Mouse (Mus musculus) spleen, adult 2 months (tissue): ENCODE data around the gene Tfap4. TPM values are rescaled to one million over a fixed set of nuclear protein-coding genes. Genes with fewer than 3 reads are reported as not detected.

Experiments used
- DNase-seq, 2 experiments: peaks; one replicate each; pipeline versions ENCODE4 v3.0.0 to v3.0.0-alpha.2; 2012 to 2021; ENCODE audit warnings: low spot score in 2 of 2, low read depth in 1 of 2
- H3K27ac ChIP-seq: fragments of 200-500 bp; 2 replicates; pipeline ENCODE4 v1.5.1; 2012; ENCODE audit warnings: low read length, inconsistent platforms; ENCODE audit not compliant: insufficient read depth
- H3K27me3 ChIP-seq: fragments of 200-500 bp; 2 replicates; pipeline ENCODE4 v1.6.1; 2012; ENCODE audit warnings: mild to moderate bottlenecking, moderate library complexity, low read length, inconsistent platforms; ENCODE audit not compliant: control insufficient read depth, insufficient read depth
- H3K36me3 ChIP-seq: fragments of 200-500 bp; 2 replicates; pipeline ENCODE4 v1.6.1; 2012; ENCODE audit warnings: mild to moderate bottlenecking, low read length, inconsistent platforms; ENCODE audit not compliant: control insufficient read depth, insufficient read depth
- H3K4me1 ChIP-seq: fragments of 200-500 bp; 2 replicates; pipeline ENCODE4 v1.6.1; 2011; ENCODE audit warnings: inconsistent platforms; ENCODE audit not compliant: control insufficient read depth, insufficient read depth, insufficient read length
- H3K4me3 ChIP-seq: fragments of 200-500 bp; 2 replicates; pipeline ENCODE4 v1.5.1; 2011; ENCODE audit warnings: mild to moderate bottlenecking, inconsistent platforms; ENCODE audit not compliant: insufficient read depth, insufficient read length; ENCODE audit errors: extremely low read depth
- CTCF ChIP-seq: fragments of 200-500 bp; IDR thresholded peaks from 2 replicates; pipeline ENCODE4 v1.5.1; 2011; ENCODE audit warnings: mild to moderate bottlenecking, inconsistent platforms; ENCODE audit not compliant: insufficient read depth, insufficient read length, insufficient replicate concordance; ENCODE audit errors: extremely low read depth
- POLR2A ChIP-seq: fragments of 200-500 bp; IDR thresholded peaks from 2 replicates; pipeline ENCODE4 v1.6.1; 2011; ENCODE audit warnings: low read depth, low read length, inconsistent platforms
- WGBS: fragments of 180-500 bp; shearing (Covaris S2); methylation state at CpG from one replicate; pipeline ENCODE4 v1.1.7; 2018; 5-methylcytosine and 5-hydroxymethylcytosine counted together
- polyA plus RNA-seq: library from polyadenylated mRNA; depleted of rRNA; stranded (reverse); fragments of >200 nt; gene quantifications from 2 replicates; pipeline ENCODE4 v1.2.3, GENCODE M21; 2012

Gene Tfap4
- polyA plus RNA-seq, 1 experiment = 5.6 TPM

GRCm38 (mm10) chr16:4596836-4597235 lies 37.2 kb upstream of the Tfap4 start:
- Histone ChIP-seq H3K27ac (no peak overlapping the region), H3K4me3 (no peak overlapping the region), H3K4me1 (no peaks in the 10 kb centered on the region; the same call in 1 of the 2 replicates), H3K27me3 (peaks cover 12% of the 10 kb centered on the region), H3K36me3 (no peaks in the 10 kb centered on the region)
- 82% methylated on average over 2 of the region's 2 CpGs for WGBS
- no peak for TF ChIP-seq CTCF
- no peak for TF ChIP-seq POLR2A
- DNase-seq = no peak

- Histone ChIP-seq H3K4me3 (no peak overlapping the region), H3K4me1 (no peaks in the 10 kb centered on the region; the same call in 1 of the 2 replicates), H3K36me3 (no peaks in the 10 kb centered on the region), H3K27me3 (peaks cover 12% of the 10 kb centered on the region), H3K27ac (0 out of 2 replicates have a peak overlapping the region, but pooled peaks have one; percentile 4)
- DNase-seq = no peak
- TF ChIP-seq POLR2A (no peak), CTCF (no peak)
- WGBS = 66% methylated on average over 3 of the region's 3 CpGs
Observed at GRCm38 (mm10) chr16:4596141-4596728, 36.6 kb upstream of the Tfap4 start.

- TF ChIP-seq POLR2A (no peak), CTCF (no peak)
- H3K4me3 ChIP-seq = peak overlapping the region; percentile 61; the same call in 1 of the 2 replicates
- no peaks in the 10 kb centered on the region; the same call in 1 of the 2 replicates for H3K4me1 ChIP-seq
- 85% methylated on average over 5 of the region's 5 CpGs for WGBS
- H3K27me3 ChIP-seq = peaks cover 12% of the 10 kb centered on the region
- H3K36me3 ChIP-seq = no peaks in the 10 kb centered on the region
- 0 out of 2 replicates have a peak overlapping the region, but pooled peaks have one; percentile 4 for H3K27ac ChIP-seq
- DNase-seq = no peak
Observed at GRCm38 (mm10) chr16:4595527-4595963, 35.9 kb upstream of the Tfap4 start.

- TF ChIP-seq CTCF = no peak
- Histone ChIP-seq H3K27ac (0 out of 2 replicates have a peak overlapping the region, but pooled peaks have one; percentile 39), H3K27me3 (peaks cover 12% of the 10 kb centered on the region), H3K4me3 (peak overlapping the region; percentile 61), H3K4me1 (no peaks in the 10 kb centered on the region; the same call in 1 of the 2 replicates), H3K36me3 (no peaks in the 10 kb centered on the region)
- 2% methylated on average over 47 of the region's 52 CpGs for WGBS
- DNase-seq = no peak
Observed at GRCm38 (mm10) chr16:4594814-4595526, 35.3 kb upstream of the Tfap4 start.

- H3K36me3 ChIP-seq = no peaks in the 10 kb centered on the region
- no peak for TF ChIP-seq POLR2A
- peak within 1 kb of the TSS; percentile 61 for H3K4me3 ChIP-seq
- WGBS = 5% methylated on average over 48 of the region's 74 CpGs
- H3K4me1 ChIP-seq = no peaks in the 10 kb centered on the region; the same call in 1 of the 2 replicates
- peaks cover 12% of the 10 kb centered on the region for H3K27me3 ChIP-seq
- 0 out of 2 replicates have a peak within 1 kb of the TSS, but pooled peaks have one; percentile 39 for H3K27ac ChIP-seq
- no peak for DNase-seq
Observed at GRCm38 (mm10) chr16:4593971-4594813, 34.5 kb upstream of the Tfap4 start, which contains the start of gene Glis2. Glis2 (plus strand) TSS chr16:4594713.
